Mouse (Mus musculus) c-Kit-positive CD71-negative TER-119-negative erythroid progenitor cells, embryonic 14.5 days (primary cell): ENCODE measurements at regions not wholly inside any gene's neighbourhood (a gene's known extent, or its start where the extent isn't known, plus 50 kb on each side); places are given as distances from the start of the nearest gene placed in this dataset.

Source experiments
- DNase-seq: peaks from one replicate; pipeline ENCODE4 v3.0.0-alpha.2; 2013; ENCODE audit warnings: low read depth

DNA sequence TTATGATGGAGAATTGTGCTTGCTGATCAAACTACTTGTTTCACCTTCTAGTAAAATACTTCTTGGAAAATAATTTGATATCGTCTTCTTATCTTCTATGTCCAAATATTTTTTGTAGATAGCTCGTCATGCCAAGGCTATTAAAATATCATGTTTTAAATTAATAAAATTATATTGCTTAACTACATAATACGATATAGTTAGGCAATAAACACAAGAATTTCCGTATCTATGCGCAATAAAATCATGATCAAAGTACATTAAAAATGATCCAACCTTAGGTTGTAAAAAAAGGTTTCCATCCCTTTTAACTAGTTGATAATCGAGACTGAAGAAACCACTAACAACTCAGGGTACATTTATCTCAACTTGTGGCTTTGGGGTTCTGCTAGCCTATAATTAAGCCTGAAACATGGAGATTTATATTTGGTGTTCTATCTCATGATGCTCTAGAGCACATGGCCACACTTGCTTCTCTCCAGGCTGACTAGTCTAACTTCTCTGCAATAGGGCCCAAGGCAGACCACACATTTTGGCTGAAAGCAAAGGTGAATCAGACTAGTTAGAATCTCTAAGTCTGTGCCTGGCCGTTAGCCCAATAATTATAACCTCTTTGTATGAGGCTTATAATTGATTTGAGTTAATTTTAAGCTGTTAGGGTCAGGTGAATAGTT lies 314.5 kb downstream of the Plod2 start:
- DNase-seq = no peak

DNA sequence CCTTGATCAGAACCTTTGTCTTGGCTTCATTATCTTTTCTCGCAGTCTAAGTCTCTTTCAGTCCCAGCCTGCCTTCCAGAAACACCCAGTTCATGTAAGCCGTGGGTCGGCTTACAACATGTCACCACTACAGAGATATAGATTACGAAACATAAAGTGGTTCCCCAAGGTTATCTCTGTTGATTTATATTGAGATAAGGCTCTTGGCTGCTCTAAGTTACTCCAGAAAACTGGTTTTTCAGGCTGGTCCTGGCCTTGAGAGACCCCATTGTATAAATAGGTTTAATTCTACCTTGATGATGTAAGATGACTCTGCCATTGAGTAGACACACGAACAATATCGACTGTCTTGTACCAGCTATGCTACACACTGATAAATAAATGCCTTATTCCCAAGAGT lies 323.8 kb downstream of the Plod2 start:
- no peak for DNase-seq

DNA sequence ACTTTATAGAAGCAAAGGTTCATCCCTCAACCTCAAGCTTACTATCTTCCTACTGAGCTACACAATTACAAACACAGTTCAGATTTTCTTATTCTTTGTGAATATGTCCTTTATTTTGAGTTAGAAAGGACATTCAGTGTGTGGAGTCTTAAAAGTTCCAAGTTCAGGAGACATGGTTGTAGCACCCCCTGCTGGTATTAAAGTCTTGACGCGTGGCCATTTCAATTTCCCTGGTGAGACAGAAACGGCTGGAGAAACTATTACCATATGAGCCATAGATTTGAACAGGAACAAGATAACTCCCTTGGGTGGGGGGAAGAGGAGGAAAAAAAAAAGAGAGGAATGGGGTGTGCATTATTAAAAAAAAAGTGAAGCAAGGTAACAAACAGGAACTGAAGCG lies 336.6 kb downstream of the Plod2 start:
- peak; percentile 7 for DNase-seq

DNA sequence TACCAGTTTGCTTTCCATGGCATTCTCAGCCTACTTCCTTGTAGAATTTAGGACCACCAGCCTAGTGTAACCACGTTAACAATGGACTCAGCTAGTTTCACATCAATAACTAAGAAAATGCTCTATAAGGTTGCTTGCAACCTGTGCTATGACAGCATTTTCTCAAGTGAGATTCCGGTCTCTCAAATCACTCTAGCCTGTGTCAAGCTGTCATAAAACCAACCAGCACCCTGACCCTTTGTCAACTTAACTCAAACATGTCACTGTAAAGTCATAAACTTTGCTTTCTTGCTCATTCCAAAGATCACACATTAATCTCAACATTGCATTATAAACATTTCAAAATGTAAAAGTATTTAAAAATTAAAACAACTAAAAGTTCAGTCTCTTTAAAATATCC lies 337.8 kb downstream of the Plod2 start:
- no peak for DNase-seq

DNA sequence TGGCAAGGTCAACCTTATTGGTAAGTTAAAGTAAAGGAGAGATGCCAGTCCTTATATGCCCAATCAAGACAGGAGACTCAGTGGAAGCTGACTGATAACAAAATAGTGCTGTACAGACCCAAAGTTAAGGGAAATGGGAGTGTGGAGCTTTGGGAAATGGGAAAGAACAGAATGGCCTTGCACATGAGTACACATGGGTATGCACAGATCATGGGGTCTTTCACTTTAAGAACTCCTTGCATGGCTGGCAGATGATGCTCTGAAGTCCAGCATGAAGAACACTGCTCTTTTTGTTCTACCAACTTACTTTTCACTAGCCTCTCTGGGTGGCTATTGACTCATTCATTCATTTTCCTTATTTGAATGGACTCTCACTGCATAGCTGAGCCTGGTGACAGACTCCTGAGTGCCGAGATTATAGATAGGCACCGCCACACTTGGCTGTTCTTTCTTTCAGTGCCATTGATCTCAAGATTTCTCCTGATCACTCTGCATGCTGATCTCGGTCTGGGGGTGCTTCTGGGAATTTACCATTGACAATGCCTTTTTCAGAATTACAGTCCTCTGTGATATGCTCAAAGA lies 340.3 kb downstream of the Plod2 start:
- DNase-seq = no peak

DNA sequence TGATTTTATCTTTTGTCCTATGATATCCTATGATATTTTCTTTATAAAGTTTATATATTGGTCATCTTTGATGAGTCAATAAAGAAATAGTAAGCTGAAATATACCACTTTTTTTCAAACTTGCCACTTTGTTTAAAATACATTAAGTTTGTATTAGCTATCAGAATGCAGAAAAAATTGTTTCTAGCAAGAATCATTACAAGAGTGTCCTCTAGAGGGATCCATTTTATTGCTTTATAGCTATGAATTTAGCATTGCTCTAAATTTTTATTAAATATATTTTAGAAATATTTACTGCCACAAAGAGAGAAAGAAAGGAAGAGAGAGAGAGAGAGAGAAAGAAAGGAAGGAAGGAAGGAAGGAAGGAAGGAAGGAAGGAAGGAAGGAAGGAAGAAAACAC lies 348.0 kb downstream of the Plod2 start:
- no peak for DNase-seq

DNA sequence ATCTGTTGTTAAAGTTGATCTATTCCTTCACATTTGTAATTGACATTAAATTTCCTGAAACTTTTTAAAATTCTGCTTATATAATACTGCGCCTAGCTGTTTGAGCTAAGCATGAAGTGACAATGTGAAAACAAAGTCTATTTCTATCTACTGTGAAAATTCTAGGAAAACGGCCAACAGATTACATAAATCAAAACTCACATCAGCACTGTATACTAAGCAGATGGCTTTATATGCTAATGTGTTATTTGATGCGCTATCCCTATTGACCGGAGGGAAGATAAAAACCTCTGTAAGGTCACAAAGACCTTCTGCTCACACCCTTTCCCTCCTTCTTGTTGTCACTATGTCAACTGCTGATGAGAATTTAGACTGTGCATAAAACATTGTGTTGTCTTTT lies 357.7 kb downstream of the Plod2 start:
- no peak for DNase-seq

DNA sequence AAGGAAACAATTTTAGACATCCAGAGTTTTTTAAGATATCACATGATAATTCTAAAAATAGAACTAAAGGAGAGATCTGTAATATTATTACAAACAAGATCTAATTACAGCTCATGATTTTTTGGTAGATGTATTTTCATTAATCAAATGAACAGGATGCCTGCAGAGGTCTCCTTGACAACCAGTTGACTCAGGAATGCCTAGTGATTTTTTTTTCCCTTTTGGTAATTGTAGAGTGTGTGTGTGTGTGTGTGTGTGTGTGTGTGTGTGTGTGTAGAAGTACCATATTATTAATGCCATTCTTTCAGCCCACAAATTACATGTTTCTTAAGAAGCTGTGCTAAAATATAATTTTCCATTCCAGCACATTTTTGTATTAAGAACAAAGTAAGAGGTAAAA lies 365.1 kb downstream of the Plod2 start:
- no peak for DNase-seq

DNA sequence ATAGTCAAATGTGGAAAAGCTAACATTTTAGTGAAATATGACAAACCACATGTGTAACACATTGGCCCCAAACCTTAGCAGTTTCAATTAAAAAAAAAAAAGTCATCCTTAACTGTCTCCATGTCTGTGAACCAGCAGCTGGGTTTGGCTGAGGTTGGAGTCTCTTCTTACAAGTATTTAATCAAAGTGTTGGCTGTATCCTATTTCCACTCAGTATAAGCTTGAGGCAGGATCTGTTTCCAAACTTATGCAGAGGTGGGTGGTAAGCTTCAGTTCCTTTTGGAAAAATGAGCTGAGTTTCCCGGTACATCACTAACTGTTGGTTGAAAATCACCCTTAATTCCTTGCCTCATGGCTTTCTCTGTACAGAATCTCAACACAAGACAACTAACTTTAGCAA lies 377.4 kb downstream of the Plod2 start:
- no peak for DNase-seq

DNA sequence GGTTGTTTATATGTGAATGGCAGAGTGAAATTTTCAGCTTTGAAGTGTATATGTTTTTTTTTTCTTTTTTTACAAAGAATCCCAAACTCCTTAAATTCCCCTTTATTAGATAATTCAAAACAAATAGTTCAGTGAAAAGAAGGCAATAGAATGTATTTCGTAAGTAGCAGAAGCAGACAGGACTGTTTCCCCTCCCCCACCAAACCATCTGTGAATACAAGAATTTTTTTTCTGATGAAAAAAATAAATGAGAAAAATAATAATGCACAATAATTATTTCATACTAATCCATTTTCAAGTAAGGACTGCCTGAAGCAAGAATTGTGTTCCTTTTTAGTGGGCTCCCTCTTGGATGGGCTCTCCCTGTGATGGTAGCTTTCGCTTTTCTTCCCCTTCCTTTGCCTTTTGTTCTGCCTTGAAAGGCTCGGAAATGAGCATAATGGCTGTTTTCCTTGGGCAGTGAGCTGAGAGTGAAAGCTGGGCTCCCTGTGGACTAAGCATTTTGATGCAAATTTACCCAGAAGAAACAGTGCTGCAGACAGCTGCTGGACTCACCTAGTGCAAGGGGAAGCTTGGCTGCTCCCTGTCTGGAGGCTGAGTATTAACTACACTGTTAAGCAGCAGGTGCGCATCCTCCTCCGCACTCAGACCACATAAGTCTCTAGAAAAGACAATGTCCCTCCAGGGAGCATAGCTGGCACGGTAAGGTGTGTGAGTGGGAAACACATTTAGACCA lies 388.4 kb downstream of the Plod2 start:
- DNase-seq = no peak

DNA sequence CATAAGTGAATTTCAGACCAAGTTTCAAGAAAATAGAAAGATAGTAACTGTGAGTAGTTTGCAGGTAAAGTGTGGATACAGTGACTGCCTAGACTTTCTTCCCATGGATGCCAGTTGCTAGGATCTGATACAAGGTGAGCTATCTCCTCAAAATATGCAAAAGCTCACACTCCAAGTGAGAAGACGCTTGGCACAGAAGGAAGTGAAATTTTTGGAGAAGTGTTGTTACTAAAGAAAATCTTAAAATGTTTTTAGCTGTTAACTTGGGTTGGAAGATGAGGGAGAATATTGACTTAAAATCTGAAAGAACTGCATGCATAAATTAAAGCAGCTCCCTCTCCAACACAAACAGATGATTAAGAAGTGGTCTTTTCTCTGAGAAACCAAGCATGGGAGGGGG lies 395.8 kb downstream of the Plod2 start:
- DNase-seq = no peak

DNA sequence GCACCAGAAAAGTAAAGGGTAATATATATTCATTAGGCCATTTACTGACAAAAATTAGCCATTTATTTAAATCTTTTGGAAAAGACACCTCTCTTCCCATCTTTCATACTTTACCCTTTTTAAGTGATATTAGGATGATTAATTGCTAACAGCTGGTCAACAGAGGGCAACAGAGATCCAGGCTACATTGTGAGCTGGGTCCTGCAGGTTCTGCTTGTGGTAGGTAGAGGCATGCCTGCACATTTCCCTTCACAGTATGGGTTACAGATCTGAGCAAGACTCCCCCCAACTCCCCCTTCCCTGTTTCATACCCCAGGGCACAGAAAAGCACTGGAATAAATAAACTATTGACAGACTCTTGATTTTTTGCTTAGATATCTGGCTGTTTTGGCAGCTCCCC lies 408.1 kb downstream of the Plod2 start:
- DNase-seq = no peak

DNA sequence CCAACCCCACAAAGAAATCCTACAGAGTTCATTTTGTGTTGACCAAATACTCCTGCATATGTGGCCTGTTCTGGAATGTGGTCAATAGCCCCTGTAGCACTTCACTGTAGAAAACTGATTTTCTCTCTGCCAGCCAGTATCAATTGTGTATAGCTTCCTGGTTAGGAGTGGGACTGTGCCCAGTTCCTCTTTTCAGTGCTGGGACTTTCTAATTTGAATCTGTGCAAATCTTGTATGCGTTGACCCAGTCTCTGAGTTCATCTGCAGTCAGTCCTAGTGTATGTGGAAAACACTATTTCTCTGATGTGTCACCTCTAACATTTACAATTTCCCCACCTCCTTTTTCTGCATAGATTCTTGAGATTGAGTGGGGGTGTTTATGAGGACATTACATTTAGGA lies 421.3 kb downstream of the Plod2 start:
- no peak for DNase-seq

DNA sequence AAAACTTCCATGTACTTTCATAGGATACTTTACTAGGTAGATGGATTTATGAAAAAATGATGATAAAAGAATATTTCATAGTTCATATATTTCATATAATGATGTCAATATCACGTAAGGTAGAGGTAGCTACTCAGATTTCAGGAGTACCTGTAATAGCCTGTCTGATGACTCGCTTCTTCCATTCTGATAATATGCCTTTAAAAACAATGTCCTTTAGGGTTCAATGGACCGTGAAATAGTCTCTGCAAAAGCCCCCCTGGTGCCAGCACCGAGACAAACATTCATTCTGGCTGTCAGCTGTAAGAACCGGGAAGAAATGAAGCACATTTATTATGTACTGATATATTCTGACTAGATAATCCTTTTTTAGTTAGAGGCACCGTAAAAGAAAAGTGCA lies 449.7 kb downstream of the Plod2 start:
- no peak for DNase-seq

DNA sequence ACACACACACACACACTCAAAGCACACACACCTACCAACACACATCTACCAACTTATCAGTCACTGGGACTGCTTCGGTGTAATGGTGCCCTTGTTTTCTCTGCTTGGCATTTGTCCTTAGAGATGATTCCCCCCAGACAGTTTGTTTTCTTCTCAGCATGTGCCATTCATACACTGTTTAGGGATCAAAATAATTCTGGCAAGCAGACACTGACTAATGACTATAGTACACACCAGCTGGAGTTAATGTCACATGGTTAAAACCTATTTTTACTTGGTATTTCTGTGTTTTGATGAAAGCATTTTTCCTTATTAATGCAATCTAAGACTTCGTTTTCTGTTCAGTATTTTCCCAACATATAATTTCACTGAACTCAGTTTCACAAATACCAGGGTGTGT lies 454.1 kb downstream of the Plod2 start:
- no peak for DNase-seq

DNA sequence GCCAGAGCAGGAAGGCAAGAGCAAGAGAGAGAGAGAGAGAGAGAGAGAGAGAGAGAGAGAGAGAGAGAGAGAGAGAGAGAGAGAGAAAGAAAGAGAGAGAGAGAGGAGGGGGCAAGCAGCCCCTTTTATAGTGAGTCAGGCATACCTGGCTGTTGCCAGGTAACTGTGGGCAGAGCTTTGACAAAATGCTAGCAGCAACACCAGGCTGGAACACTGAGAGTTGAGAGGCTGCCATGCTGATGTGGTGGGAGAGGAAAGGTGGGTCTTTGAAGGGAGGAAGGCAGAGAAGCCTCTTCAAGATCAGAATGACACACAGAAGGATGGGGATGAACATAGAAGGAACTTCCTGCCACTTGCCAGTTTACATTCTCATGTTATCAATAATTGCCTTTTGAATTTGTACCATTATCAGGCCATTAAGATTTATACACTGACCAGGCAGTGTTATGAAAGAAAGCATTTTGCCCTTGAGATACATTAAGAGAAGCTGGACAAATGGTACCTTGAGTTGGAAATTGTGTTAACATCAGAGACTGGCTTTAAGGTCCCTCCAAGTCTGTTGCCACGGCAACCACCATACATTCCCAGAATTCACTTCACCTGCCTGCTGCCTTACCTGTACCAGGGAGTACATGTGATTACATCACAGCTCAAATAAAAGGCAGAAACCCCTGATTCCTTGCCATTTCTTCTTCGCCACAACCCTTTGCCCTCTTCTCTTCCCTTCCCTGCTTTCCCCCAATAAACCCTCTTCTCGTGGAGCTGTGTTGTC lies 463.3 kb downstream of the Plod2 start:
- DNase-seq = no peak

DNA sequence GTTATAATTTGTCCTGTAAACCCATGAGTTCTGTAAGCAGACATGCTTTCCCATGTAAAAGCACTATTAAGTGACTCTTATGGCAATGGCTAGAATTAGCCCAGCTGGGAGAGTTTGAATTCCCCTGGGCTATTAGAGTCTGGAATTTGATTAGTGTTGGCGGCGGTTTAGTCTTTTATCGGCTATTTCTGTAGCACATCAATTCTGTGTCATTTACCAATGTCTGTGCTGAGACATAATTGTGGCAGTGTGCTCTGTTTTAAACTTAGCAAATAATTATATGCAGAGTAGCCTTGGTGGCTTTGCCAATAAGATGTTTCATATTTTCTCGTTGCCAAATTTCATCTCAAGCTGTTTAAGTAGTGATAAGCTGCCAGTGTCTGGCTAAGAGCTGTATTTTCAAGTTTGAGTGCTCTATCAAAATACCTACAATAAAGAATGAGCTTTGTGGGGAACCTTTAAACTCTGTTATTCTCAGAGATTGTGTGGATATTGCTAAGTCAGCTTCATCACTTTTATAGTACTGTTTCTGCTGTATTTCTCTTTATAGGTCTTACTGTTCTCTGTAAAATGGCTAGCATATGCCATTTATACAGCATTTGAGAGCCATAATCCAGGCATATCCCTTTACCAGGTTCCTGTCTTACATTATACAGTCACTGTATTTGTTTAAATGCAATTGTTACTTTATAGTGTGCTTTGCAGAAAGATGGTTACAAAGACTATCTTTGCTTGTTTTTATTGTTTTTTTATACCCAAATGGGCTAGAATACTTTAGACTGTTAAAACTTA lies 466.7 kb downstream of the Plod2 start:
- no peak for DNase-seq

DNA sequence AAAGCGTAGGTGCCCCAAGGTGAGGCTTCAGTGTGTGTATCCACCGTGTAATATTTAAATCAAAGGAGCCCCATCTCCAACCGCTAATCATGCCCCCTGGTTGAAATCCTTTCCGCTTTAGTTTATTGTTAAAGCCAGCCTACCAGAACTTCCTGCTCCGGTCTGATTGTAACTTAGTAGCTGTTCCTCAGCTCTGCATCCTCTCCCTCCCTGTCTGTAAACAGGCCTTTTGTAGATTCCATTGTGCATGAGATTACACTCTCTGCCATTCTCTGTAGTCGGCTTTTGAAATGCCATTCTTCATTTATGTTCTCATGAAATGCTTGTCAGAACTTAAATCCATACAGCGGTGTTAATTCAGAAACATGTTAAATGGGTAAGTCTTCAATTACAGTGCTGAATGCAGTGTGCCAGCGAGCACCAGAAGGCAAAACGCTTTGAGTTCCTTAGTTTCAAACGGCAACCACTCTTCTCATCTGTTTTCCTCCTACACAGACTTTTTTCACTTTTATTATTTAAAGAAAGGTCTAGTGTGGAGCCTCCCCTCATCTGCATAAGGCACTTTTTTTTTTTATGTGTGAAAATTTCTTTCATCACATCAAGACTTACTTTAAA lies 502.4 kb downstream of the Plod2 start:
- DNase-seq = no peak

DNA sequence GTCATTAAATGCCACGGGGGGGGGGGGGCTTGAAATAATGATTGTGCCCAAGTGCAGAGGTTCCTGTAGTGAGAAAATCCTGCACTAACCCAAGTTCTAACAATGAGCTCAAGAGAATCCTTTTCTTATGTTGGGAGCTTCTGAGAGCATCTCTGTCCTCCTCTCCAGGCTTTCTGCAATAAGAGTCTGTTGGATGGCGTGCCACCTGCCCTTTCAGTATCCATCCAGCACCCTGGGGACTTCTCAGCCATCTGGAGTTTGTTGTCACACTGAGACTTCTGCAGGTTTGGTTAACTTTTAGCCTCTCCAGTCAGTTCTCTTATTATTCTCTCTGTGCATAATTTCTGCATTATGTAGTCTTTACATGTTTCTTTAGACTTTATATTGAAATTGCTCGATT lies 530.1 kb downstream of the Plod2 start:
- DNase-seq = no peak

DNA sequence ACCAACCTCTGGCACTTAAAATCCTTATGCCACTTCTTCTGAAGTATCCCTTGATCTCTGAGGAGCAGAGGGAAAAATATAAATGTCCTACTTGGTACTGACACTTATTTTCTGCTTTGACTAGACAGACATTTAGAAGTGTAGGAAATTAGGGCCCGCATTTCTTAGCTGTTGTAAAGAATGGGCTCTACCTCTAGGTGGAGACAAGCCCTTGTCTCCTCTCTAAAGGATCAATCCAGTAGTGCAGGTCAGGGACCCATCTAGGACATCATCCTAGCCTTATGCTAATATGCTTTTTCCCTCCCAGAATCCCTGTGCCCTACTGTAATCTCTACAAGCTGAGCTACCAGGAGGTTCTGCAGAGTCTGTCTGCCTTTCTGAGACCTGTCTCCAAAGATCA lies 541.1 kb downstream of the Plod2 start:
- DNase-seq = no peak

DNA sequence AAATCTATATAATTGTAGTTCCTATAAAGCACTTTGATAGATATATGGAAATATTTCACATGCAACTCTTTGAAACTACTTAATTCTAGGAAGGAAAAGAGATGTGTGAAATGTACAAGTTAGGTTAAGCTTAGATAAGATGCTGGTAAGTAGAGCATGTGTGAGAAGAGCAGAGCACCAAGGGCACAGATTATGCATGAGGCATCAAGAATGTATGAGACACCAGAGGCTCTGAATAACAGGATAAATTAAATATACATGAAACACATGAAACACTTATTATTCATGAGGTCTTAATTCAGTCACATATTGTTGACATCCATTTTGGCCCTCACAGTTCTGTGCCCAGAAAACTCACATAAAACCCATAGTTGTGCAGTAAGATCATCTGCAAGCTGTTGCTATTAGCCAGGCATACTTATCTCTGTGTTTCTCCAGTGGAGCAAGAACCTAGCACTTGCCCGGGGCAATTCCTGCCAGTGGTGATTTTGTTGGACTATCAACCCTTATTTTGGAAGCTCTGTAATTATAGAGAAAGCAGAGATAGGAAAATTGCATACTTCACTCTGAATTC lies 556.1 kb downstream of the Plod2 start:
- DNase-seq = no peak
